Mouse (Mus musculus) lung, postnatal 0 days (tissue): ENCODE data around the gene Alkal2.

Experiments used
- CTCF ChIP-seq: IDR thresholded peaks from 2 replicates; pipeline ENCODE4 v1.5.1; 2016; ENCODE audit warnings: antibody characterized with exemption, mild to moderate bottlenecking
- EP300 ChIP-seq: IDR thresholded peaks from 2 replicates; pipeline ENCODE4 v1.6.1; 2016; ENCODE audit warnings: antibody characterized with exemption, mild to moderate bottlenecking, control low read depth

DNA sequence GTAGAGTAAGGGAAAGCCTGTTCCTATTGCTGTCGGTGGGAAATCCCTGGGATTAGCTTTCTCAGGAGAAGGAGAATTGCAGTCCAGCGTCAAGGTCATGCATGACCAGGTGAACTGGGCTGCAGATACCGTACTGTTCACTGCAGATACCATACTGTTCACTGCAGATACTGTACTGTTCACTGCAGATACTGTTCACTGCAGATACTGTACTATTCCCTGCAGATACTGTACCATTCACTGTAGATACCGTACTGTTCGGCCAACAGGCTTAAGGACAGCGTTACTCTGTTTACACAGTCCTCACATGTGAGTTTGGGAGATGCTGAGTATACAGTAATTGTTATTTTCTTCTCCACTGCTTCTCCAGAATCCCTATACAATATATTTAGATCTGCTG lies 44.1 kb downstream of the Alkal2 start:
- TF ChIP-seq CTCF (no peak), EP300 (no peak)
